Mouse (Mus musculus): ENCODE measurements at regions not wholly inside any gene's neighbourhood (a gene's known extent, or its start where the extent isn't known, plus 50 kb on each side); places are given as distances from the start of the nearest gene placed in this dataset.
"Not testable (repeated sequence)": the region's sequence is repeated elsewhere in the genome, so short reads cannot be mapped to it uniquely, and the experiment has no call there.

- not testable (repeated sequence) for H3K27me3 ChIP-seq; H3K9me3 ChIP-seq; H3K4me3 ChIP-seq (replicated peaks); H3K9ac ChIP-seq; H3K36me3 ChIP-seq (replicated peaks); H3K4me2 ChIP-seq; H3K27ac ChIP-seq; ATAC-seq (ENCODE audit: low FRiP score); H3K4me1 ChIP-seq
- WGBS: 33% methylated on average over 10 of the region's 10 CpGs
These were observed 536.8 kb upstream of the Cntn5 start for GRCm38 (mm10) chr9:11441241-11441997.

- H3K36me3 ChIP-seq (replicated peaks): no peaks in the 10 kb centered on the region
- no peak overlapping the region for H3K9ac ChIP-seq
- no peak overlapping the region for H3K4me2 ChIP-seq
- ATAC-seq (ENCODE audit: low FRiP score): no peak
- no peak overlapping the region for H3K27ac ChIP-seq
- H3K4me3 ChIP-seq (replicated peaks): no peak overlapping the region
- H3K9me3 ChIP-seq: no peaks in the 10 kb centered on the region
- H3K27me3 ChIP-seq: no peaks in the 10 kb centered on the region
- 87% methylated on average over 1 of the region's 1 CpGs for WGBS
- peaks cover 3% of the 10 kb centered on the region; the same call in 1 of the 2 replicates for H3K4me1 ChIP-seq
These were observed 532.0 kb upstream of the Cntn5 start for GRCm38 (mm10) chr9:11436443-11437167.

DNA sequence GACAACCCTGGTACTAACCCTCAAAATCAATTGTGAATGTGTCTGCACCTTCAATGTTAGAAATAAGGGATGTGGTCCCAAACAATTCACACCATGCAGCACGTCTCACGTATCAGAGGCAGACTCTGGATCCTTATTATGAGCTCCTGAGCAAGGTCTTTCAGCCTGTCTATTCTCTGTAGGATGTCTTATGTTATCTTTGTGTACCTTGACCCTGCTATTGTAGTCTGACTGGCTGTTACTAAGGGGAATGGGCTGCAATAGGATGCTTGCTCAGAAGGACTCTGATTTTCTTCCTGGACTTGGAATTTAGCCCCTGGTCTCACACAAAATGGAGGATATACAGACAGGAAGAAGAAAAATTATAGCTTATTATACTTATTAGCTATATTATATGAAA, 531.4 kb upstream of the Cntn5 start:
- Histone ChIP-seq H3K27me3 (no peaks in the 10 kb centered on the region), H3K4me2 (no peak overlapping the region), H3K9ac (no peak overlapping the region), H3K36me3 (replicated peaks) (no peaks in the 10 kb centered on the region), H3K4me1 (peaks cover 2% of the 10 kb centered on the region; the same call in 1 of the 2 replicates), H3K27ac (no peak overlapping the region), H3K4me3 (replicated peaks) (no peak overlapping the region), H3K9me3 (no peaks in the 10 kb centered on the region)
- 76% methylated on average over 2 of the region's 2 CpGs for WGBS
- no peak for ATAC-seq (ENCODE audit: low FRiP score)

DNA sequence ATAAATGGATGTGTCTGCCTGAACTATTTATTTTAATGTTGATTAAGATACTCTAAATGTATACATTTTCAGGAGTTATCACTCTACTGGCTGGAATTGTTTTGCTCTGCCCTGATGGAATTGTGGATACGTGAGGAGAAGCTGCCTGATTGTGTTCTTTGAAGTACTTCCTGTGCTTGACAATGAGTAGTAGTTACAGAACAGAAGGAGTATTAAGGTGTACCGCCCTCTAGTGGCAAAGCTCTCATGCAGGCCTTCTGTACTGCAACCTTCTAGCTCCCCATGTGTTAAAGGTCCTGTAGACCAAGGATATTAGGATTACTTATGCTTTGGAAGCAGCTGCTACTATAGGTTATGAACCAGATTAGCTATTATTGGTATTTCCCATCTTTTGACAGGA, 530.4 kb upstream of the Cntn5 start:
- no peak for ATAC-seq (ENCODE audit: low FRiP score)

GRCm38 (mm10) chr9:11426473-11426872, 521.9 kb upstream of the Cntn5 start:
- Histone ChIP-seq H3K27ac (no peak overlapping the region), H3K27me3 (no peaks in the 10 kb centered on the region), H3K9me3 (no peaks in the 10 kb centered on the region), H3K9ac (no peak overlapping the region), H3K4me3 (replicated peaks) (no peak overlapping the region), H3K4me2 (no peak overlapping the region), H3K36me3 (replicated peaks) (no peaks in the 10 kb centered on the region), H3K4me1 (no peaks in the 10 kb centered on the region)
- no peak for ATAC-seq (ENCODE audit: low FRiP score)
- 81% methylated on average over 3 of the region's 3 CpGs for WGBS

More for the DNA sequence above, 530.4 kb upstream of the Cntn5 start:
- Histone ChIP-seq H3K9me3 (no peaks in the 10 kb centered on the region), H3K4me3 (replicated peaks) (no peak overlapping the region), H3K36me3 (replicated peaks) (no peaks in the 10 kb centered on the region), H3K9ac (no peak overlapping the region), H3K4me2 (no peak overlapping the region), H3K4me1 (no peaks in the 10 kb centered on the region), H3K27me3 (no peaks in the 10 kb centered on the region), H3K27ac (no peak overlapping the region)
- WGBS: 37% methylated on average over 2 of the region's 2 CpGs

- Histone ChIP-seq H3K4me2 (no peak overlapping the region), H3K36me3 (replicated peaks) (no peaks in the 10 kb centered on the region), H3K9ac (no peak overlapping the region), H3K27ac (no peak overlapping the region), H3K4me1 (no peaks in the 10 kb centered on the region), H3K4me3 (replicated peaks) (no peak overlapping the region), H3K27me3 (no peaks in the 10 kb centered on the region), H3K9me3 (no peaks in the 10 kb centered on the region)
- no peak for ATAC-seq (ENCODE audit: low FRiP score)
- 72% methylated on average over 2 of the region's 2 CpGs for WGBS
These were observed 492.3 kb upstream of the Cntn5 start for GRCm38 (mm10) chr9:11396829-11397228.

- H3K4me3 ChIP-seq (replicated peaks): no peak overlapping the region
- 93% methylated on average over 1 of the region's 1 CpGs for WGBS
- no peaks in the 10 kb centered on the region for H3K36me3 ChIP-seq (replicated peaks)
- no peak for ATAC-seq (ENCODE audit: low FRiP score)
- no peaks in the 10 kb centered on the region for H3K9me3 ChIP-seq
- H3K4me1 ChIP-seq: no peaks in the 10 kb centered on the region
- H3K27ac ChIP-seq: no peak overlapping the region
- H3K4me2 ChIP-seq: no peak overlapping the region
- no peak overlapping the region for H3K9ac ChIP-seq
- no peaks in the 10 kb centered on the region for H3K27me3 ChIP-seq
These were observed 477.1 kb upstream of the Cntn5 start for GRCm38 (mm10) chr9:11381648-11382075.

DNA sequence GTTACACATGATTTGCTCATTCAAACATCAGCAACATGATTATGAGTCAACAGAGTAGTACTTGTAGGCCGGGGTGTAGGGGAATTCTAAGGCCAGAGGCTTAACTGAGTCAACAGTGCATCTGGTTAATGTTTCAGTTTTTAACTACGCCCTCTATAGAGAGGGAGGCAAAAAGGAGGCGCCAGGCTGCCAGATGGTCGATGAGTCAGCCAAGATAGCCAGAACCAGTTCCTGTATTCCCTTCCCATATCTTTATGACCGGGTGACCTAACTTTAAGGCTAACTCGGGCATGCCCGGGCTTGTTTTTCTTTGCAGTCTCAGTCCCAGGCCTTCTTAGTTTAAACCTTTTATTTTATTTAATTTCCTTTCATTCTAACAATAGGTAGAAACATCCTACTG, 476.0 kb upstream of the Cntn5 start:
- no peak for ATAC-seq (ENCODE audit: low FRiP score)
- Histone ChIP-seq H3K9ac (no peak overlapping the region), H3K4me1 (no peaks in the 10 kb centered on the region), H3K36me3 (replicated peaks) (no peaks in the 10 kb centered on the region), H3K4me2 (no peak overlapping the region), H3K27me3 (no peaks in the 10 kb centered on the region), H3K27ac (no peak overlapping the region), H3K9me3 (no peaks in the 10 kb centered on the region), H3K4me3 (replicated peaks) (no peak overlapping the region)
- WGBS: 90% methylated on average over 7 of the region's 7 CpGs

GRCm38 (mm10) chr9:11378046-11378445, 473.5 kb upstream of the Cntn5 start:
- Histone ChIP-seq H3K4me3 (replicated peaks) (no peak overlapping the region), H3K27me3 (no peaks in the 10 kb centered on the region), H3K9ac (no peak overlapping the region), H3K27ac (no peak overlapping the region), H3K4me1 (no peaks in the 10 kb centered on the region), H3K36me3 (replicated peaks) (no peaks in the 10 kb centered on the region), H3K9me3 (no peaks in the 10 kb centered on the region), H3K4me2 (no peak overlapping the region)
- ATAC-seq (ENCODE audit: low FRiP score): no peak
- WGBS: 90% methylated on average over 4 of the region's 4 CpGs

DNA sequence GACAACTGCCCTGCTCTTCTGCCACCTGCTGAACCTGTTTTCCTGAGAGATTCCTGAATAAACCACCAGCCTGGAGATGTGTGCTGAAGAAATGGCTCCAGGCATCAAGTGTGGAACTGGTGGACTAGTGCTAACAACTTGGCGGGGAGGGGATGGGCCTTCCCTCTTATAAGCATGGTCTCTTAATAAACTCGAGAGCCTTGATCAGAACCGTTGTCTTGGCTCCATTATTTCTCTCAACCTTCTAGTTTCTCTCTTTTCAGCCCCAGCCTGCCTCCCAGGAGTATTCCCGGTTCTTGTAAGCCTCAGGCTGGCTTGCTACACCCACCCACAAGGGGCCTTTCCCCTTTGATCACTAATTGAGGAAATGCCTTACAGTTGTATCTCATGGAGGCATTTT, 473.0 kb upstream of the Cntn5 start:
- Histone ChIP-seq H3K27me3 (no peaks in the 10 kb centered on the region), H3K4me1 (no peaks in the 10 kb centered on the region), H3K9me3 (no peaks in the 10 kb centered on the region), H3K9ac (no peak overlapping the region), H3K4me2 (no peak overlapping the region), H3K27ac (no peak overlapping the region), H3K4me3 (replicated peaks) (no peak overlapping the region), H3K36me3 (replicated peaks) (no peaks in the 10 kb centered on the region)
- no peak for ATAC-seq (ENCODE audit: low FRiP score)
- WGBS: 68% methylated on average over 4 of the region's 4 CpGs

DNA sequence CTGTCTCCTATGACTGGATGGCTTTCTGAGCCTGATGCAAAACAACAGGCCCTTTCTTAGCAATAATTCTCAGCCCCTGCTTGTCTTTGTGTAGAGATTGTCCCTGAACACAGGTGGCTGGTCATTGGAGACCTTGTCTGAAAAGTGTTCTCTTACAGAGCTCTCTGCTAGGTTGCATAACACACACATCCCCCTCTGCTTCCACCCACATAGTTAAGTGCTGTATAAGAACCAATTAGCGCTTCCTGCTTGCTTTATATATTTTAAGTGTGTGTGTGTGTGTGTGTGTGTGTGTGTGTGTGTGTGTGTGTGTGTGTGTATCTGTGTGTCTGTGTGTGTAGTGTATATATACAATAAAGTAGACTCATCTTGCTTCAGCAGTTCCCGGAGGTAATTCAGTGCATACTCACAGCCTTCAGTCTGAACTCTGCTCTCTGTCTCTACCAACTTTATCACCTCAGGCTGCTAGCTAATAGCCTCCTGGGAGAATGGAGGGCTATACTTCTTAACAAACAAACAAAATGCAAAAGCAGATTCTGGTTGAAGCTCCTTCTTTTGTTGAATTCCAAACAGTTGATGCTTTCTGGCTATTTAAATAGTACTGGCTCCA, 468.8 kb upstream of the Cntn5 start:
- Histone ChIP-seq H3K4me3 (replicated peaks) (no peak overlapping the region), H3K9ac (no peak overlapping the region), H3K36me3 (replicated peaks) (no peaks in the 10 kb centered on the region), H3K4me1 (no peaks in the 10 kb centered on the region), H3K9me3 (no peaks in the 10 kb centered on the region), H3K27ac (no peak overlapping the region), H3K4me2 (no peak overlapping the region), H3K27me3 (no peaks in the 10 kb centered on the region)
- ATAC-seq (ENCODE audit: low FRiP score): no peak
- 91% methylated on average over 2 of the region's 2 CpGs for WGBS

DNA sequence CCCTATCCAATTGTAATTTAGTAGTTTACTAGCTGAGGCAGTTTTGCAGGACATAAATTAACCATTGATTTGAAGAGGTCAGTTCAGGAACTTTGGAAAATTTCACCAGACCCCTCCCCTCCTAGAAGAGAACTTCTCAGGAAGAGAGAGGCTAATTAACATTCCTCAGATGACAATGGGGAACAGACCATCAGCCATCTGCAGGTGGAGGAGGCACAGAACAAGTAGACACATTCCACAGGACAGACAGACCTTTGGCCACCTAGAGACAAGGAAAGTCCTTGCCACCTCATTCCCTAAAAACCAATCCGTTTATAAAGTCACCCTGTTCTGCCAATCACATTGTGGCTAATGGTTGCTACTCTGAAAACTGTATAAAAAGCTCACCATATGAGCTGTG, 463.5 kb upstream of the Cntn5 start:
- no peaks in the 10 kb centered on the region for H3K9me3 ChIP-seq
- no peak overlapping the region for H3K27ac ChIP-seq
- H3K27me3 ChIP-seq: no peaks in the 10 kb centered on the region
- no peak overlapping the region for H3K4me2 ChIP-seq
- ATAC-seq (ENCODE audit: low FRiP score): no peak
- H3K4me1 ChIP-seq: no peaks in the 10 kb centered on the region
- no peak overlapping the region for H3K4me3 ChIP-seq (replicated peaks)
- 47% methylated on average over 1 of the region's 1 CpGs for WGBS
- no peaks in the 10 kb centered on the region for H3K36me3 ChIP-seq (replicated peaks)
- H3K9ac ChIP-seq: no peak overlapping the region
